Mouse (Mus musculus): ENCODE data around the gene Rnaseh2c.

- no peak for TF ChIP-seq CTCF (IDR thresholded peaks at IDR 0.05; ENCODE audit: control insufficient read depth, insufficient read depth, insufficient replicate concordance, low read depth, low read length)
- no peak; the same call in none of the 2 replicates for TF ChIP-seq POLR2A (IDR thresholded peaks at IDR 0.05; ENCODE audit: control insufficient read depth, low read depth, low read length)
Observed at GRCm38 (mm10) chr19:5559631-5560456, 41.8 kb upstream of the Rnaseh2c start.

All from testis, adult 2 months (tissue).